Mouse (Mus musculus): ENCODE results near the gene Gm5891.
"Not testable (repeated sequence)": the region's sequence is repeated elsewhere in the genome, so short reads cannot be mapped to it uniquely, and the experiment has no call there.

Gene Gm5891

GRCm38 (mm10) chr7:21921191-21921590, at the start of gene Gm5891:
Gene Gm5891 (minus strand): TSS chr7:21921291.
- DNase-seq = not testable (repeated sequence)
